Mouse (Mus musculus): ENCODE measurements at regions not wholly inside any gene's neighbourhood (a gene's known extent, or its start where the extent isn't known, plus 50 kb on each side); places are given as distances from the start of the nearest gene placed in this dataset.

DNA sequence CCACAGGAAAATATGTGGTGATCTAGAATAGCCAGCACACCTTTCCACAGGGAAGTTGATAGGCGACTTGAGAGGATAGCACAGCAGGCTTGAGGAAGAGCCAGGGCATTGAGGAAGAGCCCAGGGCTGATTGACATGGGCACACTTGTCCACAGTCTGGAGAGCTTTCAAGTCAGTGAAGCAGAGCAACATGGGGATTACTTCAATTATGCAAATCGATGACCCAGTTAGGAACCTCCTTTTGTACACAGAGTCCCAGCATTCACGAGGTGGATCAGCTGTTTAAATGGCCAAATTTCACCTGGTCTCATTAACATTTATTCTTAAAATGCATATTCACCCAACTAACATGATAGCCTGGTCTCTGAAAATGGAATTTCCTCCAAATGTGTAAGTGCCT lies 186.1 kb downstream of the Brinp2 start:
- no peak for DNase-seq

DNA sequence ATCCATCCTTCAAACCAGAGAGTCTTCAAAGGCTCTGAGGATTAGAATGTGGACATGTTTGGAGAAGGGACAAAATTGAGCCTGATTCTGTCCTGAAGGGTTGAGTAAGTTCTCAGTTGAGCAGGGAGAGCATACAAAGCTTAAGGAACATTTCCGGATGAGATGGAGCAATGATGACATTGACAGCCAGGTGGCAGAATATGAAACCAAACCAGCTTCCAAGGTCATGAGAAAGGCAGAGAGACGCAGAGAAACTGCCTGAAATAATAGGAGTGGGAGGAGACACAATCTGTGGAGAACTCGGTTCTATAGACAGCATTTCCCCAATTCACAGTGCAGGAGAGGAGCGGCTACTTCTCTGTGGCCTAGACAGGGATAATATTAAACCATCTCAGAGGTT lies 176.0 kb downstream of the Brinp2 start:
- no peak for DNase-seq

DNA sequence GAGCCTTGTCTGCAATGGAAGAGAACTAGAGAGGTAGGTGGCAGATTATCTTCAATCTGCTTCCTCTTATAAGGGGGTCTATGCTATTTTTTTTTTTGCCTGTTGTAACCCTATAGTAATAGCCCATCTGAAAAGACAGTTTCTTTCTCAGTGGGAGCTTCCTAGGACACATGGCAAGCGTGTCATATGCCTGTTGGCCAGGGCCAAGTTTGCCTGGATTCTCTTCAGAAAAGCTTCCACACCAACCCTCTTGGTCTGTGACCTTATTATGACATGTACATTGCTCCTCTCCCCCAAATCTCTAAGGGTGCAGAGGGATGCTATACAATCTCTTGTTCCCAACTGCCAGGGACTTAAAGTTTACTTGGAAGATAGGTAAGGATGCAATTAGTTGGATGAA lies 174.8 kb downstream of the Brinp2 start:
- DNase-seq, result no peak

DNA sequence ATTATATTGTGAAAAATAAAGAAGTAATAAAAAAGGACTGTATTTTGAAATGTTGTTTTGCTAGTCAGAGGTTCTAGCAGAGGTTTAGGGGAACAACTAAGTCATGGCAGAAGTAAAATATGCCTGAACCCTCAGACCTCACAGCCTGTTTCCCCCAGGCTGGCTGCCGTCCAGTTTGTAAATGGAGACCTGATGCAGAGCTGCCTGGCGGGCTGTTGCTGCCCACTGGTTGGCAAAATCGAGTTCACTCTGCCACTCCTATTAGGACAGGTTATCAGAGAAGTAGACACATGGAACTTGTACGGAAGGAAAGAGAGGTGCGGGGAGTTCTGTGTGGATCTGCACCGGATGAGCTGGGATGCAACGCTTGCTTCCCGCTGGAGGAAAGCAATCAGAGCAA lies 168.5 kb downstream of the Brinp2 start:
- no peak for DNase-seq

DNA sequence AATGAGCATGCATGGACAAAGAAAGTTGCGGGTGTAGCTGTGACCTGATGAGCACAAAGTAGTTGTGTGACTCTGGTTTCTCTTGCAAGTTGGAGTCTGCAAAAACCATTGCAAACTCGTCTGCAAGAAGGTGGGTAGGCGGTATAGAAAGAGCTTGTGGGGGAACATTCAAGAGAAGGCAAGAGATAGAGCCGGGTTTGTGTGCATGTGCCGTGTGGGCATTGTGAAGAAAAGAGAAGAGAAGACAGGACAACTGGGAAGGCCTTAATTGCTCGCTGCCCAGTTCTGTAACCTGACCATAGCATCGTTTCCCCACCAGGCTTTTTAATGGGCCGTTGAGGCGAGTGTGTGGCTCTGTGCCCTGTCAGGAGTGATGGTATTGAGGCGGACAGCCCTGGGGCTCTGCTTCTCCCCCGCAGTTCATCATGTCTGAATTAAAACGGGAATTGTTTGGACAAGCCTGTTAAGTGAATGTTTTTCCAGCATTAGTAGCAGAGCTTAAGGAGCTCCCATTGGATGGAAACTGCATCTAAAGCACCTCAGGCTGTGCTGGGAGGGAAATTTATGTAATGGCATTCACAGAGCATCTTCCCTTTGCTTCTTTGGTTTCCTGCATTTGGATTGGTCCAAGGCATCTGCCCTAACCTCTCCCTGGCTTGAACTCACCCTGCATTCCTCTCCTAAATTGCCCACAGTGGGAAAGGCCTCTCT lies 163.1 kb downstream of the Brinp2 start:
- no peak for DNase-seq

DNA sequence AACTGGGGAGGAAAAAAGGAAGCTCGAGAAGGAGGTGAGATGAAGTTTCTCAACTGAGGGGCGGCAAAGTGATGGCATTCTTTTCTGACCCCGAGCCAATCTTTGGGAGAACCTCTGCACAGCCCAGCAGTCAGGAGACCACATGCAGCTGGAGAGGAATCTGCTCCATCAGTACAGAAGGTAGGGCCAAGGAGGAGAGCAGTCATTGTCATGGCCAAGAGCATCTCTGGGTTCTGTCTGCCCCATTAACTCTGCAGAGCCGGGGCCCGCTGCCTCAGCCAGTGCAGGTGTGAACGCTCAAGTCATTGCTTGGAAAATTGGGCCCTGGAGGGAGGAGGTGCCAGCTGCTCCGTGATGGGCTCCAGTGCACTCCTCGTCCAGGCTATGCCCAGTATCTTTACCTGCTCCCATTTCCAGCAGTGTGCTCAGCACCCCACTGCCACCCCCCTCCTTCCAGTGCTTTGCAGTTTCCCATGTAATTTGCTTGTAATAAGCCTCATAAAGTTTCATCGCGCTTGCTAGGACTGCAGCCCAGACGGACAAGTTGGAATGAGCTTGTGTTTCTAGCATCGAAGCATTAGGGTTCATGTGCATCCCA lies 162.1 kb downstream of the Brinp2 start:
- DNase-seq, result no peak

Measured in heart, adult 18-20 months (tissue).